Mouse (Mus musculus): ENCODE data around the gene Pus10.
"Not testable (repeated sequence)": the region's sequence is repeated elsewhere in the genome, so short reads cannot be mapped to it uniquely, and the experiment has no call there.

The Pus10 gene

GRCm38 (mm10) chr11:23762635-23763034, 97.2 kb downstream of the Pus10 start:
- DNase-seq (ENCODE audit: inconsistent ontology term): no peak

GRCm38 (mm10) chr11:23767369-23767768, 101.9 kb downstream of the Pus10 start:
- not testable (repeated sequence) for DNase-seq (ENCODE audit: inconsistent ontology term)

- no peak for DNase-seq (ENCODE audit: inconsistent ontology term)
These were observed 102.5 kb downstream of the Pus10 start for GRCm38 (mm10) chr11:23767928-23768327.

GRCm38 (mm10) chr11:23769033-23769432, 103.6 kb downstream of the Pus10 start:
- DNase-seq (ENCODE audit: inconsistent ontology term): no peak

- DNase-seq (ENCODE audit: inconsistent ontology term): peak; percentile 53
These were observed 104.4 kb downstream of the Pus10 start for GRCm38 (mm10) chr11:23769686-23770509.

GRCm38 (mm10) chr11:23770510-23770759, 105.0 kb downstream of the Pus10 start:
- DNase-seq (ENCODE audit: inconsistent ontology term): no peak

GRCm38 (mm10) chr11:23770760-23771506, 105.5 kb downstream of the Pus10 start, which contains the start of gene Rel:
Gene Rel, minus strand, starts transcription at chr11:23770970.
- peak; percentile 96 for DNase-seq (ENCODE audit: inconsistent ontology term)

GRCm38 (mm10) chr11:23771507-23772097, 106.1 kb downstream of the Pus10 start:
- DNase-seq (ENCODE audit: inconsistent ontology term): no peak

GRCm38 (mm10) chr11:23772471-23772870, 107.0 kb downstream of the Pus10 start:
- DNase-seq (ENCODE audit: inconsistent ontology term): no peak

GRCm38 (mm10) chr11:23778787-23779201, 113.3 kb downstream of the Pus10 start:
- DNase-seq (ENCODE audit: inconsistent ontology term): no peak

GRCm38 (mm10) chr11:23782038-23782437, 116.6 kb downstream of the Pus10 start:
- DNase-seq (ENCODE audit: inconsistent ontology term): no peak

Measured in Muller cell, postnatal 12 days (primary cell).